Mouse (Mus musculus) heart, embryonic 12.5 days (tissue): ENCODE results near the gene Cd19. TPM values are rescaled to one million over a fixed set of nuclear protein-coding genes. Genes with fewer than 3 reads are reported as not detected.

Source experiments
- ATAC-seq: fragments of 200-750 bp; cut with Nextera tagmentation; 2 replicates; pipeline ENCODE4 v1.8.0; 2017; ENCODE audit warnings: moderate TSS enrichment, moderate library complexity; ENCODE audit not compliant: insufficient number of reproducible peaks, low FRiP score
- H3K27ac ChIP-seq: fragments of 300-500 bp; sonication (generic); 2 replicates; pipeline ENCODE4 v1.5.1; 2016; ENCODE audit warnings: mild to moderate bottlenecking, moderate library complexity; ENCODE audit not compliant: poor library complexity, severe bottlenecking
- H3K27me3 ChIP-seq: fragments of 300-500 bp; sonication (generic); replicated peaks from 2 replicates; pipeline ENCODE4 v1.6.1; 2016; ENCODE audit warnings: mild to moderate bottlenecking, moderate library complexity
- H3K36me3 ChIP-seq: fragments of 300-500 bp; sonication (generic); 2 replicates; pipeline ENCODE4 v1.6.1; 2016; ENCODE audit warnings: mild to moderate bottlenecking, moderate library complexity
- H3K4me1 ChIP-seq: fragments of 300-500 bp; sonication (generic); replicated peaks from 2 replicates; pipeline ENCODE4 v1.6.1; 2016; ENCODE audit warnings: mild to moderate bottlenecking
- H3K4me2 ChIP-seq: fragments of 300-500 bp; sonication (generic); 2 replicates; pipeline ENCODE4 v1.6.1; 2016; ENCODE audit warnings: mild to moderate bottlenecking, moderate library complexity
- H3K4me3 ChIP-seq: fragments of 300-500 bp; sonication (generic); 2 replicates; pipeline ENCODE4 v1.5.1; 2016; ENCODE audit warnings: mild to moderate bottlenecking
- H3K9ac ChIP-seq: fragments of 300-500 bp; sonication (generic); 2 replicates; pipeline ENCODE4 v1.6.1; 2016; ENCODE audit warnings: mild to moderate bottlenecking, moderate library complexity
- H3K9me3 ChIP-seq: fragments of 300-500 bp; sonication (generic); replicated peaks from 2 replicates; pipeline ENCODE4 v1.6.1; 2016; ENCODE audit warnings: mild to moderate bottlenecking, moderate library complexity
- whole genome bisulfite sequencing: fragments of 180-500 bp; shearing (Covaris S2); methylation state at CpG from one replicate; pipeline ENCODE4 v1.1.7; 2016; 5-methylcytosine and 5-hydroxymethylcytosine counted together
- polyA plus RNA-seq: library from polyadenylated mRNA; unstranded; fragments of >200 nt; fragmentation: Nextera tagmentation; extraction: Ambion mirVana; gene quantifications from 2 replicates; pipeline ENCODE4 v1.2.1, GENCODE M21; 2016

Cd19 gene
- polyA plus RNA-seq, 1 experiment from 2014 or later: not detected

- H3K9ac ChIP-seq: peak within 1 kb of the TSS; percentile 87
- ATAC-seq: peak; percentile 97
- peaks cover 10% of the 10 kb centered on the region for H3K4me1 ChIP-seq
- peaks cover 25% of the 10 kb centered on the region for H3K36me3 ChIP-seq
- H3K4me3 ChIP-seq: peak within 1 kb of the TSS; percentile 90
- H3K27me3 ChIP-seq: no peaks in the 10 kb centered on the region
- no peaks in the 10 kb centered on the region for H3K9me3 ChIP-seq
- under 1% methylated on average over 33 of the region's 33 CpGs for WGBS
- peak within 1 kb of the TSS; percentile 94 for H3K4me2 ChIP-seq
- 0 out of 2 replicates have a peak within 1 kb of the TSS, but pooled peaks have one; percentile 8 for H3K27ac ChIP-seq
Measured at GRCm38 (mm10) chr7:126377278-126378158, 37.2 kb downstream of the Cd19 start, which contains the start of gene Spns1. TSS of gene Spns1 (minus strand) at chr7:126377450.

- Histone ChIP-seq H3K4me2 (peak overlapping the region; percentile 94), H3K4me1 (peaks cover 10% of the 10 kb centered on the region), H3K9ac (peak overlapping the region; percentile 87), H3K27ac (no peak overlapping the region), H3K4me3 (peak overlapping the region; percentile 90), H3K27me3 (no peaks in the 10 kb centered on the region), H3K36me3 (peaks cover 31% of the 10 kb centered on the region), H3K9me3 (no peaks in the 10 kb centered on the region)
- WGBS: 1% methylated on average over 27 of the region's 27 CpGs
- peak; percentile 49 for ATAC-seq
Measured at GRCm38 (mm10) chr7:126376903-126377277, 37.8 kb downstream of the Cd19 start.

DNA sequence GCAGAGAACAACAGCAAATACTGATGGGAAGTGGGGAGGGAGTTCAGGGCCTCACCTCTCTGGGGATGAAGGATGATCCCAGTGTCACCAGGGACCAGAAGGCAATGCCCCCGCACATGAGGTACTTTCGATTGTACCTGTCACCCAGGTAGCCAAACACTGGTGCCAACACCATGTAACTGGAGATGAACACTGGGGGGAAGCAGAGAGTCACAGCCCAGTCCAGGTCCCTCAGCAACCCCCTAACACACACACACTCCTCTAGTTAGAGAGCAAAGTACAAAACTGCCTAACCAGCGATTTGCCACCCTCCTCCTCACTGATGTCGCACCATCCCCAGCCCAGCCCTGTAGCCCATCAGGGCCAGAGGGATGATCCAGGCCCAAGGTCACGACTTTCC is 39.7 kb downstream of the Cd19 start:
- H3K27ac ChIP-seq: no peak overlapping the region
- ATAC-seq: no peak
- peaks cover 16% of the 10 kb centered on the region for H3K4me1 ChIP-seq
- WGBS: 74% methylated on average over 5 of the region's 5 CpGs
- H3K4me3 ChIP-seq: no peak overlapping the region
- H3K27me3 ChIP-seq: no peaks in the 10 kb centered on the region
- H3K36me3 ChIP-seq: peaks cover 50% of the 10 kb centered on the region
- H3K9me3 ChIP-seq: no peaks in the 10 kb centered on the region
- no peak overlapping the region for H3K9ac ChIP-seq
- no peak overlapping the region for H3K4me2 ChIP-seq

GRCm38 (mm10) chr7:126374526-126374925 is 40.2 kb downstream of the Cd19 start:
- WGBS: 70% methylated on average over 6 of the region's 6 CpGs
- Histone ChIP-seq H3K4me2 (no peak overlapping the region), H3K4me3 (no peak overlapping the region), H3K4me1 (peaks cover 18% of the 10 kb centered on the region), H3K9me3 (no peaks in the 10 kb centered on the region), H3K27ac (no peak overlapping the region), H3K27me3 (no peaks in the 10 kb centered on the region), H3K9ac (no peak overlapping the region), H3K36me3 (peaks cover 55% of the 10 kb centered on the region)
- no peak for ATAC-seq

DNA sequence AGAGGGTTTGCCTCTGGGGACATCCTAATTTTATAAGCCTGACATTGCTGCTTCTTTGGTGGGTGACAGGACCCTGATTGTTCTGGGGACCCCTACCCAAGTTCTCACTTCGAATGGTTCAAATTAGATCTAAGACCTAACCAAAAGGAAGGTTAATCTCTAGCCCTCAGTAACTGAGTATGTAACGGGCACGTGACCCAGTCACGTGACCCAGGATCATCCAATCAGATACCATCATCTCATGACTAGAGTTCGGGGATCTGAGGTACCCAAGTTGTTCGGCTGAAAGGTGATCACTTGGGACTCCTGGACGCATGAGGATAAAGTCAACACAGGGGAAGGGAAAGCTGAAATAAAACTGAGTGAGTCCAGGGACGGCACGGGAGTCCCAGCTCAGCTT is 41.7 kb downstream of the Cd19 start:
- Histone ChIP-seq H3K9ac (no peak overlapping the region), H3K36me3 (peaks cover 58% of the 10 kb centered on the region), H3K4me2 (no peak overlapping the region), H3K4me3 (no peak overlapping the region), H3K27ac (no peak overlapping the region), H3K4me1 (peaks cover 20% of the 10 kb centered on the region), H3K27me3 (no peaks in the 10 kb centered on the region), H3K9me3 (no peaks in the 10 kb centered on the region)
- WGBS: 86% methylated on average over 9 of the region's 9 CpGs
- no peak for ATAC-seq

GRCm38 (mm10) chr7:126369393-126369792 is 45.3 kb downstream of the Cd19 start, which contains the start of gene Lat:
TSS of gene Lat (minus strand) at chr7:126369570.
- peaks cover 11% of the 10 kb centered on the region for H3K4me1 ChIP-seq
- H3K9me3 ChIP-seq: no peaks in the 10 kb centered on the region
- ATAC-seq: 0 out of 2 replicates have a peak, but pooled peaks have one; percentile 22
- H3K9ac ChIP-seq: 0 out of 2 replicates have a peak within 1 kb of the TSS, but pooled peaks have one; percentile 12
- H3K36me3 ChIP-seq: peaks cover 55% of the 10 kb centered on the region
- H3K4me2 ChIP-seq: peak within 1 kb of the TSS; percentile 24
- no peak within 1 kb of the TSS for H3K27ac ChIP-seq
- 0 out of 2 replicates have a peak within 1 kb of the TSS, but pooled peaks have one; percentile 1 for H3K4me3 ChIP-seq
- no peaks in the 10 kb centered on the region for H3K27me3 ChIP-seq
- 53% methylated on average over 13 of the region's 13 CpGs for WGBS

- no peak overlapping the region for H3K4me2 ChIP-seq
- no peaks in the 10 kb centered on the region for H3K9me3 ChIP-seq
- ATAC-seq: no peak
- H3K27ac ChIP-seq: no peak overlapping the region
- H3K4me1 ChIP-seq: peaks cover 11% of the 10 kb centered on the region
- no peak overlapping the region for H3K9ac ChIP-seq
- H3K4me3 ChIP-seq: no peak overlapping the region
- H3K27me3 ChIP-seq: no peaks in the 10 kb centered on the region
- WGBS: 81% methylated on average over 8 of the region's 8 CpGs
- H3K36me3 ChIP-seq: peaks cover 49% of the 10 kb centered on the region
Measured at GRCm38 (mm10) chr7:126368367-126368766, 46.3 kb downstream of the Cd19 start.

GRCm38 (mm10) chr7:126367636-126368035 is 47.1 kb downstream of the Cd19 start:
- H3K9me3 ChIP-seq: no peaks in the 10 kb centered on the region
- no peak overlapping the region for H3K4me3 ChIP-seq
- no peak for ATAC-seq
- no peak overlapping the region for H3K4me2 ChIP-seq
- WGBS: 77% methylated on average over 10 of the region's 10 CpGs
- no peak overlapping the region for H3K9ac ChIP-seq
- peaks cover 11% of the 10 kb centered on the region for H3K4me1 ChIP-seq
- no peaks in the 10 kb centered on the region for H3K27me3 ChIP-seq
- peaks cover 43% of the 10 kb centered on the region for H3K36me3 ChIP-seq
- H3K27ac ChIP-seq: no peak overlapping the region

DNA sequence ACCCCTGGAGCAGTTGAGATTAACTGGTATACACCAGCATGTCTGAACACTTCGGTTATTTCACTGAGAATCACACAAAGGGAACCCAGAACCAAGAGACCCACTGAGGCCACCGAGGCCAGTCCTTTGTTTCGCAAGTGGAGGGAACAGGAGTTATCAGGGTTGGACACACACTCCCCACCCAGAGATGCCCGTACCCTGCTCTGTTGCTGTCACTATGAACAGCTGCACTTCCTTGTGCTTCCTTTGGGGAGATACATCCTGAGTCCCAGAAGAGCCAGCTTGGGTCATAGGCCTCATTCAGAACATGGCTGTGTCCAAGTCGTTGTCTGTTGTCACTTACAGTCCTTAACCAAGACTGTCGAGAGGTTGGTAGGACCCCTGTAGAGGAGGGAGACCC is 51.7 kb downstream of the Cd19 start:
- no peaks in the 10 kb centered on the region for H3K9me3 ChIP-seq
- H3K36me3 ChIP-seq: peaks cover 9% of the 10 kb centered on the region; the same call in 1 of the 2 replicates
- H3K27ac ChIP-seq: no peak overlapping the region
- no peak overlapping the region for H3K4me2 ChIP-seq
- H3K27me3 ChIP-seq: no peaks in the 10 kb centered on the region
- ATAC-seq: no peak
- H3K9ac ChIP-seq: no peak overlapping the region
- H3K4me3 ChIP-seq: no peak overlapping the region
- WGBS: 68% methylated on average over 6 of the region's 6 CpGs
- no peaks in the 10 kb centered on the region for H3K4me1 ChIP-seq

DNA sequence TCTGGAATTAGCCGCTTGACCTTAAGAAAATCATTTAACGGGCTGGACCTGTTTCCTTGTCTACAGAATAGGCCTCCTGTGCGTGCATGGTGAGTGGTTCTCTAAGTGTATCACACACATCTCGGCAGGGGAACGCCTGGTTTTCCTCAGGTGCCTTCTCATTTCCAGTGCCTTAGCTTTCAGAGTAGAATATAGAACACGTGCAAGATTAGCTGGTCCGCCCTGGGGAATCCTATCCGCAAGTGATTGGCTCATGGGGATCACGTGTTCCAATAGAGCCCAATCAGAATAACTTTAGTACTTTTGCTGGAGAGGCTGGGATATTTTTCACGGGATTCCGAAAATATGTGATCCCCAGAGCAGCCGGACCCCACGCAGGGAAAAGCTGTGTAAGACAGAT is 55.6 kb downstream of the Cd19 start:
- peaks cover 22% of the 10 kb centered on the region for H3K4me1 ChIP-seq
- ATAC-seq: no peak
- no peaks in the 10 kb centered on the region for H3K27me3 ChIP-seq
- H3K36me3 ChIP-seq: 0 out of 2 replicates have a peak, but pooled peaks cover under 1% of the 10 kb centered on the region
- H3K4me3 ChIP-seq: no peak overlapping the region
- H3K27ac ChIP-seq: no peak overlapping the region
- no peak overlapping the region for H3K9ac ChIP-seq
- H3K4me2 ChIP-seq: no peak overlapping the region
- 51% methylated on average over 13 of the region's 13 CpGs for WGBS
- no peaks in the 10 kb centered on the region for H3K9me3 ChIP-seq
